Mouse (Mus musculus) stomach, embryonic 16.5 days (tissue): ENCODE measurements around the gene Capza1. TPM values are rescaled to one million over a fixed set of nuclear protein-coding genes. Genes with fewer than 3 reads are reported as not detected.

Source experiments
- ATAC-seq: fragments of 200-750 bp; cut with Nextera tagmentation; 2 replicates; pipeline ENCODE4 v1.8.0; 2017; ENCODE audit warnings: moderate number of reproducible peaks, moderate TSS enrichment; ENCODE audit not compliant: insufficient read depth, low FRiP score
- H3K27ac ChIP-seq: fragments of 300-500 bp; sonication (generic); 2 replicates; pipeline ENCODE4 v1.5.1; 2014; ENCODE audit warnings: low read length
- H3K27me3 ChIP-seq: fragments of 300-500 bp; sonication (generic); 2 replicates; pipeline ENCODE4 v1.6.1; 2014; ENCODE audit warnings: low read length, control low read depth, mixed read lengths; ENCODE audit not compliant: control insufficient read depth, insufficient read depth
- H3K36me3 ChIP-seq: fragments of 300-500 bp; sonication (generic); 2 replicates; pipeline ENCODE4 v1.6.1; 2014; ENCODE audit warnings: low read length; ENCODE audit not compliant: control insufficient read depth, insufficient read depth
- H3K4me1 ChIP-seq: fragments of 300-500 bp; sonication (generic); 2 replicates; pipeline ENCODE4 v1.6.1; 2014; ENCODE audit warnings: low read length, control low read depth, mixed read lengths; ENCODE audit not compliant: control insufficient read depth, insufficient read depth
- H3K4me2 ChIP-seq: fragments of 300-500 bp; sonication (generic); 2 replicates; pipeline ENCODE4 v1.6.1; 2014; ENCODE audit warnings: low read depth, low read length, mixed read lengths
- H3K4me3 ChIP-seq: fragments of 300-500 bp; sonication (generic); replicated peaks from 2 replicates; pipeline ENCODE4 v1.5.1; 2014; ENCODE audit warnings: mild to moderate bottlenecking, low read length
- H3K9ac ChIP-seq: fragments of 300-500 bp; sonication (generic); 2 replicates; pipeline ENCODE4 v1.6.1; 2014; ENCODE audit warnings: low read length
- H3K9me3 ChIP-seq: fragments of 300-500 bp; sonication (generic); replicated peaks from 2 replicates; pipeline ENCODE4 v1.6.1; 2016; ENCODE audit warnings: low read length, control low read depth; ENCODE audit not compliant: control insufficient read depth
- WGBS: fragments of 180-500 bp; shearing (Covaris S2); extraction: QIAGEN DNeasy Blood & Tissue Kit; methylation state at CpG from one replicate; pipeline ENCODE4 v1.1.7; 2014; 5-methylcytosine and 5-hydroxymethylcytosine counted together
- polyA plus RNA-seq: library from polyadenylated mRNA; unstranded; fragments of >200 nt; fragmentation: Nextera tagmentation; extraction: Ambion mirVana; gene quantifications from 2 replicates; pipeline ENCODE4 v1.2.1, GENCODE M21; 2015

Capza1 gene
- polyA plus RNA-seq, 1 experiment from 2014 or later, result 195 TPM

DNA sequence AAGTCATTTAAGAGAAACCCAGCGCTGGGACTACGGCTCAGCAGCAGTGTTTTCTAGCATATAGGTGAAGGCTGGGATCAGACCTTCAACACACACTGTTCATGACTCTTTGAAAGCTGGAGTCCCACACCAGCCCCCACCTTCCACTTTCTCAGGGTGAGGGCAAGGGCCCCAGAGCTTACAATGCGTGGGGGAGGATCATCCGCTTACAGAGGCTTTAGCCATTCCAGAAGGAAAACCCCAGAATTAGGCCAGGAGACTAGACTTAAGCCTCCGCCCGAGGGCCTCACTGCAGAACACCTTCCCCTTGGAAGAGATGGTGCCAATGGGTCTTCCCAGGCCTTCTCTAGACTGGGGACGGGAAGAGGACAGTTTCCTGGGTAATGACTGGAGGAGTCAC is 91.0 kb downstream of the Capza1 start:
- Histone ChIP-seq H3K9ac (no peak overlapping the region), H3K36me3 (no peaks in the 10 kb centered on the region), H3K4me2 (no peak overlapping the region), H3K27ac (no peak overlapping the region), H3K4me1 (no peaks in the 10 kb centered on the region), H3K27me3 (peaks cover 11% of the 10 kb centered on the region), H3K4me3 (no peak overlapping the region), H3K9me3 (no peaks in the 10 kb centered on the region)
- no peak for ATAC-seq
- WGBS, result 75% methylated on average over 7 of the region's 7 CpGs

Other genes with a start within 250 kb of the Capza1 start
- 36.6 and 36.8 TPM in 2 replicates for gene Slc16a1, start 225.8 kb downstream of the Capza1 start, polyA plus RNA-seq
- 3.2 and 3.6 TPM in 2 replicates for gene Ppm1j, start 83.4 kb downstream of the Capza1 start, polyA plus RNA-seq
- gene Fam19a3, start 82.7 kb downstream of the Capza1 start, polyA plus RNA-seq, result 0.03 and 0.06 TPM in 2 replicates
- 163 and 168 TPM in 2 replicates for gene Rhoc, start 76.1 kb downstream of the Capza1 start, polyA plus RNA-seq
- 68.0 and 78.2 TPM in 2 replicates for gene Mov10, start 45.9 kb downstream of the Capza1 start, polyA plus RNA-seq
- gene St7l, start 500 bp downstream of the Capza1 start, polyA plus RNA-seq, result 37.3 and 42.3 TPM in 2 replicates
- 2.1 and 3.1 TPM in 2 replicates for gene Wnt2b, start 97.4 kb upstream of the Capza1 start, polyA plus RNA-seq
- gene Cttnbp2nl, start 188.6 kb upstream of the Capza1 start, polyA plus RNA-seq, result 25.8 and 28.7 TPM in 2 replicates
- not detected in 2 replicates for gene 4930564D02Rik, start 202.3 kb upstream of the Capza1 start, polyA plus RNA-seq